Mouse (Mus musculus): ENCODE data around the gene Kantr.
A peak's percentile ranks its signal among the peaks of the same experiment; 100 is the strongest.
"Not testable (repeated sequence)": the region's sequence is repeated elsewhere in the genome, so short reads cannot be mapped to it uniquely, and the experiment has no call there.

The Kantr gene

GRCm38 (mm10) chrX:152326996-152327688, at the start of gene Kantr:
Gene Kantr (minus strand): TSS chrX:152327495.
- DNase-seq (ENCODE audit: low read depth) = no peak

- DNase-seq (ENCODE audit: low read depth) = no peak
Measured at GRCm38 (mm10) chrX:152368397-152369273, 41.3 kb upstream of the Kantr start, which contains the start of gene Gpr173. Gene Gpr173 (minus strand): TSS chrX:152368704.

GRCm38 (mm10) chrX:152368054-152368396, 40.7 kb upstream of the Kantr start:
- no peak for DNase-seq (ENCODE audit: low read depth)

GRCm38 (mm10) chrX:152366418-152366817, 39.1 kb upstream of the Kantr start:
- DNase-seq (ENCODE audit: low read depth) = no peak

GRCm38 (mm10) chrX:152352553-152353153, 25.4 kb upstream of the Kantr start:
- peak; percentile 66 for DNase-seq (ENCODE audit: low read depth)

- DNase-seq (ENCODE audit: low read depth) = no peak
Measured at GRCm38 (mm10) chrX:152347041-152347440, 19.7 kb upstream of the Kantr start.

- no peak for DNase-seq (ENCODE audit: low read depth)
Measured at GRCm38 (mm10) chrX:152346587-152346986, 19.3 kb upstream of the Kantr start.

- DNase-seq (ENCODE audit: low read depth) = no peak
Measured at GRCm38 (mm10) chrX:152342903-152343302, 15.6 kb upstream of the Kantr start.

GRCm38 (mm10) chrX:152342358-152342901, 15.1 kb upstream of the Kantr start, which contains the start of gene Tspyl2:
Gene Tspyl2 (minus strand): TSS chrX:152342425.
- no peak for DNase-seq (ENCODE audit: low read depth)

GRCm38 (mm10) chrX:152341496-152341895, 14.2 kb upstream of the Kantr start:
- DNase-seq (ENCODE audit: low read depth) = no peak

- DNase-seq (ENCODE audit: low read depth) = no peak
Measured at GRCm38 (mm10) chrX:152336546-152337332, 9.4 kb upstream of the Kantr start.

GRCm38 (mm10) chrX:152336123-152336522, 8.8 kb upstream of the Kantr start:
- DNase-seq (ENCODE audit: low read depth) = not testable (repeated sequence)

- DNase-seq (ENCODE audit: low read depth) = not testable (repeated sequence)
Measured at GRCm38 (mm10) chrX:152329400-152329799, 2.1 kb upstream of the Kantr start.

GRCm38 (mm10) chrX:152327689-152328052, 376 bp upstream of the Kantr start:
- DNase-seq (ENCODE audit: low read depth) = no peak

GRCm38 (mm10) chrX:152323584-152323983, 3.7 kb downstream of the Kantr start:
- peak; percentile 25 for DNase-seq (ENCODE audit: low read depth)

GRCm38 (mm10) chrX:152322776-152323175, 4.5 kb downstream of the Kantr start:
- DNase-seq (ENCODE audit: low read depth) = peak; percentile 66

GRCm38 (mm10) chrX:152320535-152320934, 6.8 kb downstream of the Kantr start:
- DNase-seq (ENCODE audit: low read depth) = no peak

- DNase-seq (ENCODE audit: low read depth) = peak; percentile 48
Measured at GRCm38 (mm10) chrX:152307942-152308341, 19.4 kb downstream of the Kantr start.

GRCm38 (mm10) chrX:152307371-152307770, 19.9 kb downstream of the Kantr start:
- no peak for DNase-seq (ENCODE audit: low read depth)

GRCm38 (mm10) chrX:152306224-152306623, 21.1 kb downstream of the Kantr start:
- no peak for DNase-seq (ENCODE audit: low read depth)

GRCm38 (mm10) chrX:152287026-152287425, 40.3 kb downstream of the Kantr start:
- DNase-seq (ENCODE audit: low read depth) = not testable (repeated sequence)

GRCm38 (mm10) chrX:152284746-152285145, 42.5 kb downstream of the Kantr start:
- no peak for DNase-seq (ENCODE audit: low read depth)
